Mouse (Mus musculus) limb, embryonic 14.5 days (tissue): ENCODE data around the gene Ntn1. TPM values are rescaled to one million over a fixed set of nuclear protein-coding genes. Genes with fewer than 3 reads are reported as not detected.
A peak's percentile ranks its signal among the peaks of the same experiment; 100 is the strongest.

Experiments used
- ATAC-seq: fragments of 200-750 bp; cut with Nextera tagmentation; 2 replicates; pipeline ENCODE4 v1.8.0; 2017; ENCODE audit warnings: low read depth, moderate number of reproducible peaks, moderate TSS enrichment; ENCODE audit not compliant: low FRiP score
- DNase-seq: peaks from one replicate; pipeline ENCODE4 v3.0.0-alpha.2; 2015; ENCODE audit warnings: low spot score
- H3K27ac ChIP-seq: fragments of 300-500 bp; sonication (generic); replicated peaks from 2 replicates; pipeline ENCODE4 v1.5.1; 2014; ENCODE audit warnings: low read depth, mild to moderate bottlenecking, low read length, moderate library complexity, mixed read lengths
- H3K27me3 ChIP-seq: fragments of 300-500 bp; sonication (generic); 2 replicates; pipeline ENCODE4 v1.6.1; 2014; ENCODE audit warnings: low read length, mixed read lengths; ENCODE audit not compliant: control insufficient read depth, insufficient read depth
- H3K36me3 ChIP-seq: fragments of 300-500 bp; sonication (generic); 2 replicates; pipeline ENCODE4 v1.6.1; 2014; ENCODE audit warnings: mild to moderate bottlenecking, low read length, moderate library complexity, mixed read lengths; ENCODE audit not compliant: control insufficient read depth, insufficient read depth
- H3K4me1 ChIP-seq: fragments of 300-500 bp; sonication (generic); 2 replicates; pipeline ENCODE4 v1.6.1; 2014; ENCODE audit warnings: antibody characterized with exemption, low read length, mixed read lengths; ENCODE audit not compliant: control insufficient read depth, insufficient read depth
- H3K4me2 ChIP-seq: fragments of 300-500 bp; sonication (generic); replicated peaks from 2 replicates; pipeline ENCODE4 v1.6.1; 2014; ENCODE audit warnings: low read depth, mild to moderate bottlenecking, low read length, moderate library complexity; ENCODE audit not compliant: severe bottlenecking
- H3K4me3 ChIP-seq: fragments of 300-500 bp; sonication (generic); replicated peaks from 2 replicates; pipeline ENCODE4 v1.5.1; 2014; ENCODE audit warnings: low read length
- H3K9ac ChIP-seq: fragments of 300-500 bp; sonication (generic); 2 replicates; pipeline ENCODE4 v1.6.1; 2014; ENCODE audit warnings: mild to moderate bottlenecking, low read depth, low read length, moderate library complexity; ENCODE audit not compliant: severe bottlenecking
- H3K9me3 ChIP-seq: fragments of 300-500 bp; sonication (generic); 2 replicates; pipeline ENCODE4 v1.6.1; 2016; ENCODE audit warnings: low read length; ENCODE audit not compliant: control insufficient read depth
- POLR2A ChIP-seq: fragments of 200-500 bp; IDR thresholded peaks from 2 replicates; pipeline ENCODE4 v1.8.0; 2012; ENCODE audit warnings: inconsistent platforms, mild to moderate bottlenecking, moderate library complexity, borderline replicate concordance; ENCODE audit not compliant: insufficient read depth, insufficient read length; ENCODE audit errors: extremely low read depth
- WGBS: fragments of 180-500 bp; shearing (Covaris S2); extraction: QIAGEN DNeasy Blood & Tissue Kit; methylation state at CpG from one replicate; pipeline ENCODE4 v1.1.7; 2014; 5-methylcytosine and 5-hydroxymethylcytosine counted together
- polyA plus RNA-seq, 2 experiments: library from polyadenylated mRNA; depleted of rRNA in 1 of 2; stranded (reverse) in 1 of 2; unstranded in 1 of 2; fragments of >200 nt; fragmentation: Nextera tagmentation in 1 of 2; extraction: Ambion mirVana in 1 of 2; gene quantifications; 2 replicates each; pipeline versions ENCODE4 v1.2.1 to v1.2.3; 2012 to 2014

The Ntn1 gene
- polyA plus RNA-seq, 2 experiments, result 4.7 to 18.5 TPM

DNA sequence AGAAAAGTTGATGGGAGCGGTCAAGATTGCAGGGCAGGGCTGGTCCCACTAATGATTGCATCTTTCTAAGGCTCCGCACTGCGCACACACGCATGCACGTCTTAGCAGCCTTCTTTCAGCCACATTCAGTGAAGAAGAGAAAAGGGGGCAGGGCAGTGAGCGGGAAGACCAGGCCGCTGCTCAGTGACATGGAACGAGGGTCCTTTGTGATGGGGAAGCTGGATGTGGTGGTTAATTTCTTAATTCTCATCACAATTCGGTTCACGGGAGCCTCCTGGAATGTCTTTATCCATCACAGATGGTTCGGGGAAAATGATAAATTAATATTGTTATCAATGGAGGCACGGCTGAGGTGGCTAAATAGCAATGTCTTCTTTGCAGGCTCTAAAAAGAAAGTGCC is 126.8 kb downstream of the Ntn1 start:
- 93% methylated on average over 12 of the region's 12 CpGs for WGBS
- H3K4me2 ChIP-seq, result no peak overlapping the region
- TF ChIP-seq POLR2A, result no peak
- no peaks in the 10 kb centered on the region for H3K27me3 ChIP-seq
- DNase-seq, result no peak
- no peaks in the 10 kb centered on the region for H3K9me3 ChIP-seq
- no peaks in the 10 kb centered on the region for H3K4me1 ChIP-seq
- no peaks in the 10 kb centered on the region for H3K36me3 ChIP-seq
- no peak overlapping the region for H3K27ac ChIP-seq
- H3K4me3 ChIP-seq, result no peak overlapping the region
- no peak overlapping the region for H3K9ac ChIP-seq
- ATAC-seq, result no peak

DNA sequence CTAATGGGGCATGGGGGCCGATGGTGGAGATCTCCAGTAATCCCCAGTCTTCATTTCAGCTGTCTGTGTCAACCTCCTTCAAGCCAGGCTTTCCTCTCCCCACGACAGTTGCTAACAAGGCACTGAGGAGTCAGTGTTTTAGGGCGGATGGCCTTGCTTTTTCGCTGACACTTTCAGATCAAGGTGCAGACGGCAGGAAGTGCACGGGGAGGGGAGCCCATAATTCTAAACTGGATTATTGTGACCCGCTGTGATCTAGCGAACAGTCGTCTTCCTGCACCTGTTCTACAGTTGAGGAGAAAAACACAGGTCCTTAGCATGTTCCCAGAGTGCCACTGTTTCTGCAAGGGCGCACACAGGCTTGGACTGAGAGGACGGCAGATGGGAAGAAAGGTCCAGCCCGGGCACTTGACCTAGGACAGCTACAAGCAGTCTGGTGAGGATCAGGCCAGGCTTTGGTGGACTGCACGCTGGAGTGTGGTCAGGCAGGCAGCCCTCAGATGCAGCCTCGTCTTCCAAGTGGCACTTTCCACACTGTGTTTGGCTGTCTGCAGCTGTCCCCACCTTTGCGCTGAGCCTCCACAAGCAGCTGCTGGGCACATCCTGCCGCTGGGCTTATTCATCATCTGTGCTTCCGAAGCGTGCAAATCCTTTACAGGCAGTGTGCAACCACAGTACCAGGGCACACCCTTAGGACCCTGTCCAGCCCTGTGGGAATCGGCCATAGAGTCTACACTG is 129.7 kb downstream of the Ntn1 start:
- no peaks in the 10 kb centered on the region for H3K4me1 ChIP-seq
- ATAC-seq, result peak; percentile 66
- no peaks in the 10 kb centered on the region for H3K36me3 ChIP-seq
- H3K9me3 ChIP-seq, result no peaks in the 10 kb centered on the region
- no peak overlapping the region for H3K4me2 ChIP-seq
- no peak overlapping the region for H3K27ac ChIP-seq
- no peak overlapping the region for H3K4me3 ChIP-seq
- DNase-seq, result no peak
- no peak overlapping the region for H3K9ac ChIP-seq
- TF ChIP-seq POLR2A, result no peak
- whole genome bisulfite sequencing, result 56% methylated on average over 19 of the region's 19 CpGs
- no peaks in the 10 kb centered on the region for H3K27me3 ChIP-seq

DNA sequence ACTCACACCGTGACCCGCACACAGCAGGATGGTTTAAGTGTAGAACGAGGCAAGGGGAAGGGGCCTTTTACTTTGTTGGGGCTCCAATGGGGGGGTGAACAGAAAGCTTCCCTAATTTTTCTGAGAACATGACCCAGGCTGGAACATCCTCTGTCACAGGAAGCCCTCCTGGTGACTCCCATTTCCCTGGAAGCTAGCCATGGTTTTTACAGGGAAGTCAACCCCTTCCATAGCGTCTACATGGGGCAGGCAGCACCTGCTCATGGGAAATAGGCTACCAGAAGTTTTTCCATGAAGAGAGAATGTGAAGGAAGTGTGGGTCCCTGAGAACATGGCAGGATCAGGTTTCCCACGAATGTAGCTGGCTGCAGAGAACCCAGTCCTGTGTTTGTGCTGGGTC is 136.3 kb downstream of the Ntn1 start:
- Histone ChIP-seq H3K27me3 (no peaks in the 10 kb centered on the region), H3K9me3 (no peaks in the 10 kb centered on the region)
- 65% methylated on average over 5 of the region's 5 CpGs for WGBS

DNA sequence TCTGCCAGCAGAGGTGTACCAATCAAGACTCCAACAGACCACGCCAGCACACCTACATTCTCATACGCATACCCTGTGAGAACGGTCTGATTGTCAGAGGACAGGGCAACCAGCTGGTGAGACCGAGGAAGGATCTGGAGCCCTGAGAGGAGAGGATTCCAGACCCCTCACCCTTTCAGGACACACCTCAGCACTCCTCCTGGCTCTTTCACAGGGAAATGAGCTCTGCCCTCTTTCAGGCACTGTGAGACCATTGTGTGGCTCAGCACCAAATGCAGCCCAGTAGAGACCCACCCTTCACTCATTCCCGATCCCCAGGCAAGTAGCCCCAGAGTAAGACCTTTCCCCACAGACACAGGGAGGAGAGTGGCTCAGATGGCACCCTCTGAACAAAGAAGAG is 137.5 kb downstream of the Ntn1 start:
- Histone ChIP-seq H3K4me1 (no peaks in the 10 kb centered on the region), H3K36me3 (no peaks in the 10 kb centered on the region), H3K4me2 (no peak overlapping the region), H3K27ac (no peak overlapping the region), H3K4me3 (no peak overlapping the region), H3K27me3 (no peaks in the 10 kb centered on the region), H3K9me3 (no peaks in the 10 kb centered on the region), H3K9ac (no peak overlapping the region)
- ATAC-seq (no peak), DNase-seq (no peak)
- 92% methylated on average over 5 of the region's 5 CpGs for WGBS
- no peak for TF ChIP-seq POLR2A

More for the DNA sequence above, 136.3 kb downstream of the Ntn1 start:
- no peak overlapping the region for H3K4me2 ChIP-seq
- DNase-seq (no peak), ATAC-seq (no peak)
- H3K36me3 ChIP-seq, result no peaks in the 10 kb centered on the region
- H3K9ac ChIP-seq, result no peak overlapping the region
- TF ChIP-seq POLR2A, result no peak
- no peak overlapping the region for H3K27ac ChIP-seq
- H3K4me3 ChIP-seq, result no peak overlapping the region
- no peaks in the 10 kb centered on the region for H3K4me1 ChIP-seq

DNA sequence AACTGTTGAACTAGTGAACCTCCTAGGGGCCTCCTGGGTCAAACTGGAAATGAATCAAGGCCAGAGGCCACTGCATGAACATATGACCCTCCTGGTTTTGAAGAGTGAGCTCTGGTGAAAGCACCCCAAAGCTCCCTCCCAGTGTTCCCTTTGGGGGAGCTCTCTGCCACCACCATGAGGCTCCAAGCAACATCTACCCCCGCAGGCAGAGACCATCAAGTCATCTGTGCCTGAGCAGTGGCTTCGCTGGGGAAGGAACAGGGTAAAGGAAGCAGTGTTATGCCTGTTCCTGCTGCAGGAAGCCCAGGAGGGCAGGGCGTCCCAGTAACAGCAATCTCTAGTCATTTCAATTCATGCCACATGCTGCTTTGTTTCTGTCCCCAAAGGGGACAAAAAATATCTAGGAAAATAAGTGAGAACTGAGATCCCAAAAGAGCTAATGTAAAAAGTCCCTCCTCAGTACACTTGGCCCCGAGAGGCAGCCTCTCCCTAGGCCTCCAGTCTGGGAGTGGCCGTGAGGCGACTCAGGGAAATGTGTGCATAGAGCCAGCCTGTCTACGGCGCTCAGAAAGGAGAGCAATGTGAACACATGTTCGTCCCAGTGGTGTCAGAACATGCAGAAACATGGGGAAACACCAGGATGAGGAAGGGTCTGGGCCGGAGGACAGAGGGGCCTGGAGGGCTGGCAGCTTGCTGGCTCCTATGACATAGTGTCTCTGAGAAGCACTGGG is 139.3 kb downstream of the Ntn1 start:
- no peaks in the 10 kb centered on the region for H3K4me1 ChIP-seq
- no peak for DNase-seq
- H3K4me2 ChIP-seq, result no peak overlapping the region
- H3K36me3 ChIP-seq, result no peaks in the 10 kb centered on the region
- no peak overlapping the region for H3K27ac ChIP-seq
- H3K9me3 ChIP-seq, result no peaks in the 10 kb centered on the region
- H3K9ac ChIP-seq, result no peak overlapping the region
- no peak for ATAC-seq
- TF ChIP-seq POLR2A, result no peak
- no peaks in the 10 kb centered on the region for H3K27me3 ChIP-seq
- no peak overlapping the region for H3K4me3 ChIP-seq
- WGBS, result 72% methylated on average over 10 of the region's 10 CpGs
